Mouse (Mus musculus) neutrophil, adult 5-6 weeks (primary cell): ENCODE data around the gene Art4. TPM values are rescaled to one million over a fixed set of nuclear protein-coding genes. Genes with fewer than 3 reads are reported as not detected.

Experiments used
- ATAC-seq: fragments of 151-379, 151-347 bp; 2 replicates; pipeline ENCODE4 v1.8.0; 2017; ENCODE audit warnings: mild to moderate bottlenecking, moderate TSS enrichment; ENCODE audit not compliant: insufficient number of reproducible peaks, poor library complexity, low FRiP score, severe bottlenecking; ENCODE audit errors: extremely low read depth
- total RNA-seq: library from RNA; stranded (forward); fragments of 200-1000 nt; gene quantifications from 2 replicates; pipeline ENCODE4 v1.2.3, GENCODE M21; 2017

The Art4 gene
- total RNA-seq, 1 experiment from 2014 or later = 1.9 TPM

DNA sequence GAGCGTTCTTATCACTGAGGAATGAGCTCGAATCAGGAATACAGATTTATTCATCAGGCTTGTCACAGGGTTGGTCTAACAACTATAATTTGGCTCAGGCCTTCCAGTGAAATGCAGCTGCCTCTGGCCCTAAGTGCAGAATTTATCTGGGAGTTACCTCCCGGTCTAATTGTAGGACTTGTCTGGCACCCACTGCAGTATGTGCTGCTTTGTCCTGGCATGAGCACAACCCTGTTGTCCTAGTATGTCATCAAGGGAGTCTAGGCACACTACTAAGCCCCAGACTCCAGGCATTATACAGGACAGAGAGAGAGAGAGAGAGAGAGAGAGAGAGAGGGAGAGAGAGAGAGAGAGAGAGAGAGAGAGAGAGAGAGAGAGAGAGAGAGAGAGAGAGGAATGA is 20.2 kb downstream of the Art4 start:
- ATAC-seq = no peak

DNA sequence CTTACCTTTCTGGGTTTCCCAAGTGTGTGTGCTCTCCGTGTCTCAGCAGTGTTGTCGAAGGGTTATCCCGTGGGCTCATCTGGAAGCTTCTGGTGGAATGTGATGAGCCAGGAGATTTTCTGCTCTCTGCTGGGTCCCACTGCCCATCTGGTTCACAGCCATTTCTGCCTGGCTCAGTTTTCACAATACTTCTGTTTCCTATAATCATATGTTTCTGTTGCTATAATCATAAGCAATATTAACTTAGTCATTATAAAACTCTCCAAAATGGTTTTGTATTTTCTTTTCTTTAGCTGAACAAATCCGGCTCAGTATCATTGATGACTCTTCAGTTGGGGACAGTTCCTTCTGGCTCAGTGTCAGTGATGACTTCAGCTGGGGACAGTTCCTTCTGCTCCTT is 22.2 kb downstream of the Art4 start, which contains the start of gene Smco3:
TSS of gene Smco3 (minus strand) at position 101 of the 400 bp plus-strand sequence.
- no peak for ATAC-seq

GRCm38 (mm10) chr6:136831712-136832111 is 25.8 kb downstream of the Art4 start:
- no peak for ATAC-seq

DNA sequence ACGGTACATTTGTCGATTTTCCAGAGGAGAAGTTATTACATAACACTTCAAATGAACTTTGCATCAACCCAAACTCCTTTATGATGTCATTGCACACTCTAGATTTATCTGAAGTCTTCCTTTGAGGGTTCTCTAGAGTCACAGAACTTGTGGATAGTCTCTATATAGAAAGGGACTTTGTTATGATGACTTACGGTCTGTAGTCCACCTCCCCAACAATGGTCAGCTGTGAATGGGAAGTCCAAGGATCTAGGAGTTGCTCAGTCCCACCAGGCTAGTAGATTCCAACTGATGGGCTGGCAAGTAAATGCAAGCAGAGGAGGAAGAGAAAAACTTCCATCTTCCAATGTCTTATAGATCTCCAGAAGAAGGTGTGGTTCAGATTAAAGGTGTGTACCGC is 28.9 kb downstream of the Art4 start:
- ATAC-seq = no peak

- peak; percentile 98 for ATAC-seq
Measured at GRCm38 (mm10) chr6:136827881-136828561, 29.5 kb downstream of the Art4 start, which contains the start of gene Wbp11. TSS of gene Wbp11 (minus strand) at chr6:136828233.

GRCm38 (mm10) chr6:136827516-136827880 is 30.0 kb downstream of the Art4 start, which contains the start of gene BC049715:
TSS of gene BC049715 (plus strand) at chr6:136827626.
- no peak for ATAC-seq

- no peak for ATAC-seq
Measured at GRCm38 (mm10) chr6:136827116-136827515, 30.4 kb downstream of the Art4 start.

DNA sequence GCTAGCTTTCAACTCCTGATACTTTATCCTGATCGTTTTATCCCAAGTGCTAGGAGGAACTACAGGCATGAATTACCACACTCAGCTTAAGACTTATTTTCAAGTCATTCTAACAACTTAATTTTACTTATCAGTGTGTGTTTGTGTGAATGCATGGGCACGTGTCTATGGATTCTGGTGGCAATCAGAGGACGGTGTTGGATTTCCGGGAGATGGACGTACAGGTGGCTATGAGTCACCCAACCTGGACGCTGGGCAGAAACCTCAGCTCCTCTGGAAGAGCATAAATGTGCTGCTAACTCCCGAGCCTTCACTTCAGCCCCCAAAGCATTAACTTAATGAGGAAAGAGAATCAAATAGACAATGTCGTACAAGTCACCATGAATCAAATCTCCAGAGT is 32.5 kb downstream of the Art4 start:
- no peak for ATAC-seq

GRCm38 (mm10) chr6:136821086-136821485 is 36.4 kb downstream of the Art4 start:
- no peak for ATAC-seq

- no peak for ATAC-seq
Measured at GRCm38 (mm10) chr6:136820381-136820780, 37.2 kb downstream of the Art4 start.

- ATAC-seq = no peak
Measured at GRCm38 (mm10) chr6:136817549-136817948, 40.0 kb downstream of the Art4 start.

DNA sequence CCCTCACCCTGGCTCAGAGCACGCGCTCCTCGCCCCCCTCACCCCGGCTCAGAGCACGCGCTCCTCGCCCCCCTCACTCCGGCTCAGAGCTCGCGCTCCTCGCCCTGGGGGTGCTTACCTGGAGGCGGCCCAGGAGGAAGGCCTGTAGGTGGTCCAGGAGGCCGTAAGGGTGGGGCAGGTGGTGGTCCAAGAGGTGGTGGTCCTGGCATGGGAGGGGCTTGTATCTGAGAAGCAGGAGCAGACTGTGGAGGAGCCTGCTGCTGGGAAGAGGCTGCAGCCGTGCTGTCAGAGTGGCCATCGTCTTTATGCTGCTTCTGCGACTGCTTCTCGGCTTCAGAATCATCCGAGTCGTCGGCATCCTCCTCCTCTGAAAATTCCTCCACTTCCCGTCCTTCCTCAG is 40.7 kb downstream of the Art4 start:
- ATAC-seq = no peak

- no peak for ATAC-seq
Measured at GRCm38 (mm10) chr6:136815381-136815780, 42.2 kb downstream of the Art4 start.

- ATAC-seq = no peak
Measured at GRCm38 (mm10) chr6:136813117-136813516, 44.4 kb downstream of the Art4 start.

DNA sequence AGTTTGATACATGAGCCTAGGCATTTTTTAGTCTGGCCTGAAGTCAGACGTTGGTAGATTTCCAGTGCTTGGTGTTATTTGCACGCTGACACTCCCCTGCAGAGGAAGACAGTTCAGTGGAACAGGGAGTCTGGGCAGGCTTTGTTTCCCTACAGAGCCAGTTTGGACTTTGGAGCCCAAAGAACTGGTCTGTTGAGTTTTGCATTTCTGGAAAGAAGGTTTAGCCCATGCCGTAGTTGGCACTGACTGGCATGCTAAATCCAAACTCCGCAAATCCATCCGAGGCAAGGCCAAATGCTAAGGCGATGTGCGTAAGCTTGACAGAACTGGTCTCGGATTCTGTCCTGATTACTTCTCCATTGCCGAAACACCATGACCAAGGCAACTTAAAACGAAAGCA is 46.3 kb downstream of the Art4 start:
- ATAC-seq = no peak

GRCm38 (mm10) chr6:136809673-136810072 is 47.9 kb downstream of the Art4 start:
- ATAC-seq = no peak

- ATAC-seq = peak; percentile 51
Measured at GRCm38 (mm10) chr6:136809077-136809476, 48.5 kb downstream of the Art4 start.

- ATAC-seq = no peak
Measured at GRCm38 (mm10) chr6:136808631-136809046, 48.9 kb downstream of the Art4 start.

GRCm38 (mm10) chr6:136808014-136808417 is 49.5 kb downstream of the Art4 start, which contains the start of gene H2afj:
TSS of gene H2afj (plus strand) at chr6:136808244.
- ATAC-seq = peak; percentile 78

DNA sequence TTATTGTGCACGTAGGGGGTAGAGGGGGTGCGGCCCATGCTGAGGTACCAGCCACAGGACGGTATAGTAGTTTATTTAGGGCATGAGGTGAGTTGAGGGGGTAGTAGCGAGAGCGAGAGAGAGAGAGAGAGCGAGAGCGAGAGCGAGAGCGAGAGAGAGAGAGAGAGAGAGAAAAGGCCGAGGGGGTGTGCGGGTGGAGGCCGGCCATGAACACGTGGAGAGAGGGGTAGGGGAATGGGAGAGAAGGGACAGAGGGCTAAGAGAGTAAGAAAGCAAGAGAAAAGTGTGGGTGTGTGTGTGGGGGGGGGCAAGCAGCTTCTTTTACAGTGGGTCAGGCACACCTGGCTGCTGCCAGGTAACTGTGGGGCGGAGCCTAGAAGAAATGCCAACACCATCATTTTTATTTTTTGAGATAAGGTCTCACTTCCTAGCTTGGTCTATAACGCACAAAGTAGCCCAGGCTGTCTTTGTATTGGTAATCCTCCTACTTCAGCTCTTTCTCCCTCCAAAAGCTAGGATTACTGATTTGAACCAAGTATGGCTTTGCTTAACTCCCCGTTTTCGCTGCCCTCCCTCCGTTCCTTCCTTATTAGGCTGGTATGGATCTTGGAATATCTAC is 50.0 kb downstream of the Art4 start:
- ATAC-seq = no peak
